Mouse (Mus musculus): ENCODE data around the gene Prkag2.

GRCm38 (mm10) chr5:24874111-24874510 lies 226.3 kb downstream of the Prkag2 start:
- TF ChIP-seq CTCF (IDR thresholded peaks at IDR 0.05; ENCODE audit: low read depth, low read length) (no peak), POLR2A (IDR thresholded peaks at IDR 0.05; ENCODE audit: borderline replicate concordance, low read depth, low read length) (no peak)
